Mouse (Mus musculus) left cerebral cortex, postnatal 10 days (tissue): ENCODE measurements around the gene Rho. TPM values are rescaled to one million over a fixed set of nuclear protein-coding genes. Genes with fewer than 3 reads are reported as not detected.

Experiments
- DNase-seq, 2 experiments: peaks; one replicate each; pipeline ENCODE4 v3.0.0; 2021 to 2022; ENCODE audit warnings: low spot score in 2 of 2, mixed read lengths in 1 of 2; ENCODE audit errors: extremely low spot score in 1 of 2
- intact Hi-C: fragments of 180-260 bp; cut with DNase I; formaldehyde crosslinking; loops from one replicate; pipeline ENCODE4 v1.15.1; 2025
- total RNA-seq, 2 experiments: library from RNA; stranded (reverse); gene quantifications; 2 replicates each; pipeline ENCODE4 v1.2.3; 2021

Gene Rho
- total RNA-seq, 2 experiments from 2014 or later, result 0.36 to 0.49 TPM

- intact Hi-C loops, result no loop called here
Measured at GRCm38 (mm10) chr6:115944638-115945037, 13.1 kb downstream of the Rho start, which contains the start of gene H1foo. Gene H1foo (plus strand): TSS chr6:115944938.

GRCm38 (mm10) chr6:115945633-115946032 is 14.1 kb downstream of the Rho start:
- intact Hi-C loops, result no loop called here
- no peak for DNase-seq

More at GRCm38 (mm10) chr6:115944638-115945037, 13.1 kb downstream of the Rho start, which contains the start of gene H1foo:
- DNase-seq, result no peak

GRCm38 (mm10) chr6:115946389-115946788 is 14.8 kb downstream of the Rho start:
- intact Hi-C loops, result no loop called here
- DNase-seq, result no peak

GRCm38 (mm10) chr6:115954506-115955074 is 23.0 kb downstream of the Rho start:
- DNase-seq, result no peak
- intact Hi-C loops, result no loop called here

- no peak for DNase-seq
- intact Hi-C loops, result no loop called here
Measured at GRCm38 (mm10) chr6:115955169-115955568, 23.6 kb downstream of the Rho start.

GRCm38 (mm10) chr6:115955664-115956063 is 24.1 kb downstream of the Rho start:
- DNase-seq, result no peak
- intact Hi-C loops, result no loop called here

- no peak for DNase-seq
- intact Hi-C loops, result no loop called here
Measured at GRCm38 (mm10) chr6:115956418-115956921, 24.9 kb downstream of the Rho start.

DNA sequence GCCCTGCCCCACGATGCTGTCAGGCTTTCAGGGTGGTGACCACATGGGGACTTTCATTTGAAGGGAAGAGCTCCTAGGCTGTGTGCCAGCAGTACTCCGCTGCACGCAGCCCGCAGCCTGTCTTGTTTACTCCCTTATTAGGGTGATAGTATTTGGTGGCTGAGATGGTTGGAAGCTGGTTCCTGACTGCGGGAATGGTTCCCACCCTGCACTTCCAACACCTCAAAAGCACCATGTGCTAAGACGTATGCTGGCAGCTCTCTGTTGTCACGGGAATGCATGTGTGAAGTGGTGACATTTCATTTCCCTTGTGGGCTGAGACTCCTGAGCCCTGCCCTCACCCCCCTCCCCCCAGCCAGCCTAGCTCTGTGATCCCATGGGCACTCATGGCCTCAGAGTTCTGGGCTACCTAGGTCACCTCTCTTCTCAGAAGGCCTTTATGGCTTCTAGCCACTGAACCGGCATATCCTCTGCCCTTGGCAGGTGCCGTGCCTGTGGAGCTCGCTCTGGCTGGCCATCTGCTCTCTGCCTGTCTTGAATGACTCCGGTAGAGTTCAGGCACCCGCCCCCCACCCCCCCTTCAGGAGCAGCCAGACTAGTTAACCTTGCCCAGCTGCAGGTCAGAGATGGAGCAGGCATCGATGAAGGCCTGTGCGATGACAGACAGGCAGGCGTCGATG is 25.5 kb downstream of the Rho start:
- intact Hi-C loops, result no loop called here
- DNase-seq, result peak in 1 of 2 experiments; percentile 68

DNA sequence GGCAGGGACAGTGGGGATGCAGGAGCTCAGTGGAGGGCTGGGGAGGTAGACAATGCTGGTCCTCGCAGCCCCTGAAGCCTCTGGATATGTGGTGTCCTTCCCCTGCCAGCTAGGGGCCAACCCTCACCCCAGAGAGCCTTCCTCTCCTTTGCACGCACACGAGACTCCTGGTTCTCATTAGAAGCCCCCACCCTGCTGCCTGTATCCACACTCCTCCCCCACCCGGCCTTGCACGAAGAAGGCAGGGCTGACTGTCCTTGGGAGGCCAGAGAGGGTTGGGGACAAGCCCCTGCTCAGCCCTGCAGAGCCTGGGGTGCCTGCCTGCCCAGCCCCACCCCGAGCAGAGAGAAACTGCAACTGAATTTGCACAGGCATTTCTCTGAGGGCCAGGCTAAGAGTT is 26.1 kb downstream of the Rho start:
- DNase-seq, result no peak
- intact Hi-C loops, result no loop called here

DNA sequence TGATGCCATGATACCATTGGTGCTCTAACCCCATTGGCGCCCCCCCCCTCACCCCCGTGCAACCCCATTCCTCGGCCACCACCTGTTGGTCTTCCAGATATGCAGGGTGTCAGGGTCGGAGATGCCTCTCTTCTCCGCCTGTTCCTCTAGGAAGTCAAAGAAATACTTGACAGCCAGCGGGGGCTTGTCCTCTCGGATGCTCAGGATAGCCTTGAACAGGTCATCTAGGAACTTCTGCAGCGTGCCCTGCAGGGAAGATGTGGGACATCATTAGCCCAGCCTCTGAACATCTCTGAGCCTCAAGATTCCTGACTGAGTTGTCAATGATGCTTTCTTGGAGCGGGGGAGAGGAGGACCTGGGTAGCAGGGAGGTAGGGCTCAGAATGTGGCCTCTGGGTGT is 26.9 kb downstream of the Rho start:
- intact Hi-C loops, result no loop called here
- DNase-seq, result no peak

- intact Hi-C loops, result no loop called here
- peak in 1 of 2 experiments; percentile 85 for DNase-seq
Measured at GRCm38 (mm10) chr6:115959151-115959691, 27.7 kb downstream of the Rho start.

- no peak for DNase-seq
- intact Hi-C loops, result no loop called here
Measured at GRCm38 (mm10) chr6:115960322-115960721, 28.8 kb downstream of the Rho start.

DNA sequence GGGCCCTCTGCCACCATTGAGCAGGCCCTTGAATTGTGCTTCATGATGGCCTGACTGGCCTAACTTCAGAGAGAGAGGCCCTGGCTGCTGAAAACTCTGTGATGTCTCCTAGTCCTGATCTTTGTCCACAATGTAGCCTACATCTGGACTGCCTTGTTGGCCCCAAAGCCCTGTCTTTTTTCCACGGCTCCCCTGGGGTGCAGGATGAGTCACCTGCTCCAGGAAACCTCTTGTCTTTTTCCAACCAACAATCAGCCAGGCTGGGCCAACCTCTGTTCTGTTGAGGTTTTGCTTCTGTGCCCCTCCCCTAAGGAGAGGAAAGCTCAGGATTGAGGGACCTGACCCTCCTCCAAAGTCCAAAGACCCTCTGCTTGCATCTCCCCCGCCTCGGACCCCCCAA is 30.2 kb downstream of the Rho start:
- DNase-seq, result no peak
- intact Hi-C loops, result no loop called here

GRCm38 (mm10) chr6:115962439-115963085 is 31.0 kb downstream of the Rho start:
- intact Hi-C loops, result no loop called here
- DNase-seq, result peak in 1 of 2 experiments; percentile 42

DNA sequence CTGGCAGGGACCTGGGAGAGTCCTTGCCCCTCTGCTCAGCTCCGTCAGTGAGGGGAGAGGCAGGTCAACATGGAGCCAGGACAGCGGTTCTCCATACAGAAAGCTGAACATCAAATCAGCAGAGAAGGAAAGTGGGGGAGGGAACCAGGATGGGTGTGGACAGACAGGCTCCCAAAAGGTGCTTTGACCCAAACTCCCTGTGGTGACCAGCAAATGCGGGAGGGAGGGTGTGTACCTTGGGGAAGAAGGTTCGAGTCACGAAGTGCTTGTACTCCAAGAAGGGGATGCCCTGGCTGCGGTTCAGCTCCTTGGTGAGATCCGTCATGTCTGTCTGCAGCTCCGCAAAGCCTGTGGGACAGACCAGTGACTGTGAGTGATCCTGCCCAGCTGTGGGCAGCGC is 32.1 kb downstream of the Rho start:
- no peak for DNase-seq
- intact Hi-C loops, result no loop called here

DNA sequence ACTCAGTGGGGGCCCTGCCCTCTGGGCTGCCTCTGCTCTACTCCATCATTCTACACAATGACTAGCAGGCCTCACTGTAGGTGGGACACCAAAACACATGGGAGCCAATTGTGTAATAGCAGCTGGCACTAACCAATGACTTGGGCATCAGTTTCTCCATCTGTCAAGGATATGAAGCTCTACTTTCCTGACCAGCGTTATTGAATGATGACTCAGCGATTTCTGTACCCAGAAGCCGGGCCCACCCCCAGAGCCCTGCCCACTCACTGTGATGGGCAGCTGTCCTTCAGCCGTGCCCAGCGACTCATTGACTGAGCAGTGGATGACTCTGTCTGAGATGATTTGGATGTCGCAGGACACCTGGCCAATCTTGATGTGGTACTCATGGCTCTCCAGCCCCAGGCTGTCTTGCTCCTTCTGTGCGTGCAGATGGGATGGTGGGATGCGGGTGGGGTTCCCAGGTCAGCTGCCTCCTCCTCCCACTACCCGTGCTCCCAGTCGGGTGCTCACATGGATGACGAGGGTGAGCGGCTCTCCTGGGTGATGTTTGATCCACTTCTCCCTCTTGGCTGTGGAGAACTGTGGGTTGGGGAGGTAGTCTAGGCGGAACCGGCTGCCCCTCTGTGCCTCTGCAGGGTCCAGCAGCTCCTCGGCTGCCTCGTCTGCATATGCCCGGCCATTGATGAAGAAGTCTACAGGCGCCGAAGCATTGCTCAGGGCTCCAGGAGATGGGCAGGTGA is 34.8 kb downstream of the Rho start:
- intact Hi-C loops, result no loop called here
- DNase-seq, result no peak

GRCm38 (mm10) chr6:115967291-115967880 is 35.8 kb downstream of the Rho start:
- intact Hi-C loops, result no loop called here

GRCm38 (mm10) chr6:115968086-115968485 is 36.5 kb downstream of the Rho start:
- intact Hi-C loops, result no loop called here
- no peak for DNase-seq

More at GRCm38 (mm10) chr6:115967291-115967880, 35.8 kb downstream of the Rho start:
- DNase-seq, result no peak

- intact Hi-C loops, result no loop called here
- DNase-seq, result no peak
Measured at GRCm38 (mm10) chr6:115968700-115969099, 37.2 kb downstream of the Rho start.
